Comparison of ENCODE assay signal across 9 mouse cellular contexts in genomic region chr12:88444040-88444439, GRCm38 (mm10).
A peak's percentile ranks its signal among the peaks of the same experiment; 100 is the strongest.
DNase-seq lines count a peak whose midpoint lies in the region; ATAC-seq lines count a peak whose summit lies in the region.
"Had no signal": no experiment of that assay in that cellular context is flagged by ENCODE, and none has a peak within 500 bp of the region (broad histone marks: within the 10 kb centered on the region; RNA-seq: fewer than 3 reads in every experiment).

No protein-coding gene starts in this region.

- no peaks in the 10 kb centered on the region for H3K27me3 ChIP-seq in kidney, embryonic 14.5 days (ENCODE audit: control insufficient read depth, insufficient read depth, low read length)

- WGBS in kidney, embryonic 14.5 days: 88% methylated on average over 5 of the region's 5 CpGs

- no peaks in the 10 kb centered on the region; the same call in 1 of the 2 replicates for H3K36me3 ChIP-seq in kidney, embryonic 14.5 days (ENCODE audit: control insufficient read depth, insufficient read depth, low read length)

- H3K4me3 ChIP-seq in kidney, embryonic 14.5 days (ENCODE audit: low read length): no peak overlapping the region
- H3K4me3 ChIP-seq: gastrocnemius, adult 2 months had no signal

- H3K27ac ChIP-seq in kidney, embryonic 14.5 days (ENCODE audit: low read depth, low read length): no peak overlapping the region
- H3K27ac ChIP-seq: gastrocnemius, adult 2 months had no signal

- H3K4me2 ChIP-seq in kidney, embryonic 14.5 days (replicated peaks; ENCODE audit: low read depth, low read length): no peak overlapping the region

- H3K4me1 ChIP-seq in kidney, embryonic 14.5 days (ENCODE audit: control insufficient read depth, insufficient read depth, low read length): no peaks in the 10 kb centered on the region

- ATAC-seq in kidney, embryonic 14.5 days (ENCODE audit: low FRiP score, low TSS enrichment): no peak
- no peak for ATAC-seq in granulocyte monocyte progenitor cell, adult 5-6 weeks (replicated peaks; ENCODE audit: poor library complexity, severe bottlenecking)

- peak; percentile 44 for DNase-seq in adrenal gland, adult 2 months
- DNase-seq in adrenal gland, adult 18-20 months (ENCODE audit: low spot score in 2 of 2): no peak
- DNase-seq in kidney, adult 18-20 months: peak; percentile 35
- peak; percentile 54 for DNase-seq in kidney, postnatal 14 days
- DNase-seq in lung, postnatal 14 days: peak; percentile 35
- DNase-seq in right cerebral cortex, postnatal 14 days: no peak
- DNase-seq: gastrocnemius, adult 2 months had no signal

- no peak overlapping the region for H3K9ac ChIP-seq in kidney, embryonic 14.5 days (ENCODE audit: low read depth, low read length)

- H3K9me3 ChIP-seq in kidney, embryonic 14.5 days (ENCODE audit: control insufficient read depth, low read length): no peaks in the 10 kb centered on the region

Comparison
In these comparisons a context has a peak if more than half of its experiments do, and no peak if none do; other contexts are left out.
1. DNase-seq: peak in adrenal gland, adult 2 months (single experiment), kidney, adult 18-20 months (single experiment), kidney, postnatal 14 days (single experiment) and lung, postnatal 14 days (single experiment); none in adrenal gland, adult 18-20 months (0 of 2) and right cerebral cortex, postnatal 14 days (single experiment).